Mouse (Mus musculus) lung, embryonic 16.5 days (tissue): ENCODE measurements around the gene Sco1. TPM values are rescaled to one million over a fixed set of nuclear protein-coding genes. Genes with fewer than 3 reads are reported as not detected.
A peak's percentile ranks its signal among the peaks of the same experiment; 100 is the strongest.

Source experiments
- ATAC-seq: fragments of 200-750 bp; cut with Nextera tagmentation; 2 replicates; pipeline ENCODE4 v1.8.0; 2017; ENCODE audit warnings: low read depth, mild to moderate bottlenecking, moderate library complexity
- H3K27ac ChIP-seq: fragments of 300-500 bp; sonication (generic); 2 replicates; pipeline ENCODE4 v1.5.1; 2014; ENCODE audit warnings: mild to moderate bottlenecking, control low read depth, low read length
- H3K27me3 ChIP-seq: fragments of 300-500 bp; sonication (generic); 2 replicates; pipeline ENCODE4 v1.6.1; 2014; ENCODE audit warnings: low read depth, low read length, mixed read lengths; ENCODE audit not compliant: control insufficient read depth, insufficient read depth
- H3K36me3 ChIP-seq: fragments of 300-500 bp; sonication (generic); 2 replicates; pipeline ENCODE4 v1.6.1; 2014; ENCODE audit warnings: low read length; ENCODE audit not compliant: control insufficient read depth, insufficient read depth
- H3K4me1 ChIP-seq: fragments of 300-500 bp; sonication (generic); replicated peaks from 2 replicates; pipeline ENCODE4 v1.6.1; 2014; ENCODE audit warnings: low read length, mixed read lengths; ENCODE audit not compliant: control insufficient read depth, insufficient read depth
- H3K4me2 ChIP-seq: fragments of 300-500 bp; sonication (generic); 2 replicates; pipeline ENCODE4 v1.6.1; 2014; ENCODE audit warnings: low read depth, low read length, control low read depth
- H3K4me3 ChIP-seq: fragments of 300-500 bp; sonication (generic); 2 replicates; pipeline ENCODE4 v1.5.1; 2014; ENCODE audit warnings: mild to moderate bottlenecking, low read length, control low read depth
- H3K9ac ChIP-seq: fragments of 300-500 bp; sonication (generic); 2 replicates; pipeline ENCODE4 v1.6.1; 2014; ENCODE audit warnings: low read length, control low read depth
- H3K9me3 ChIP-seq: fragments of 300-500 bp; sonication (generic); 2 replicates; pipeline ENCODE4 v1.6.1; 2016; ENCODE audit warnings: low read length; ENCODE audit not compliant: control insufficient read depth
- WGBS: fragments of 180-500 bp; shearing (Covaris S2); extraction: QIAGEN DNeasy Blood & Tissue Kit; methylation state at CpG from one replicate; pipeline ENCODE4 v1.1.7; 2014; 5-methylcytosine and 5-hydroxymethylcytosine counted together
- polyA plus RNA-seq: library from polyadenylated mRNA; unstranded; fragments of >200 nt; fragmentation: Nextera tagmentation; extraction: Ambion mirVana; gene quantifications from 2 replicates; pipeline ENCODE4 v1.2.1, GENCODE M21; 2015

Gene Sco1
- polyA plus RNA-seq: 14.7 and 15.8 TPM in 2 replicates

- H3K27ac ChIP-seq: peak within 1 kb of the TSS; percentile 91
- peak; percentile 96 for ATAC-seq
Measured at GRCm38 (mm10) chr11:67052321-67052952, at the start of gene Sco1, which contains the start of gene Adprm. Sco1 (plus strand) TSS chr11:67052670. Adprm (minus strand) TSS chr11:67052594.

GRCm38 (mm10) chr11:67002911-67003310 is 49.6 kb upstream of the Sco1 start:
- no peak overlapping the region for H3K9ac ChIP-seq
- no peaks in the 10 kb centered on the region for H3K27me3 ChIP-seq
- no peaks in the 10 kb centered on the region for H3K36me3 ChIP-seq
- H3K4me2 ChIP-seq: no peak overlapping the region
- no peak for ATAC-seq
- H3K9me3 ChIP-seq: no peaks in the 10 kb centered on the region
- WGBS: 44% methylated on average over 2 of the region's 2 CpGs
- H3K4me1 ChIP-seq: peaks cover 7% of the 10 kb centered on the region
- no peak overlapping the region for H3K27ac ChIP-seq
- no peak overlapping the region for H3K4me3 ChIP-seq

More at GRCm38 (mm10) chr11:67052321-67052952, at the start of gene Sco1, which contains the start of gene Adprm:
- H3K36me3 ChIP-seq: peaks cover 13% of the 10 kb centered on the region
- H3K4me1 ChIP-seq: peaks cover 12% of the 10 kb centered on the region
- H3K27me3 ChIP-seq: no peaks in the 10 kb centered on the region
- peak within 1 kb of the TSS; percentile 98 for H3K4me3 ChIP-seq
- WGBS: under 1% methylated on average over 49 of the region's 50 CpGs
- H3K9ac ChIP-seq: peak within 1 kb of the TSS; percentile 93
- peak within 1 kb of the TSS; percentile 71 for H3K4me2 ChIP-seq
- no peaks in the 10 kb centered on the region for H3K9me3 ChIP-seq

- Histone ChIP-seq H3K4me1 (peaks cover 6% of the 10 kb centered on the region; the same call in 1 of the 2 replicates), H3K4me2 (no peak overlapping the region), H3K27me3 (no peaks in the 10 kb centered on the region), H3K9me3 (no peaks in the 10 kb centered on the region), H3K9ac (no peak overlapping the region), H3K4me3 (no peak overlapping the region), H3K36me3 (no peaks in the 10 kb centered on the region), H3K27ac (no peak overlapping the region)
- no peak for ATAC-seq
- 73% methylated on average over 8 of the region's 8 CpGs for WGBS
Measured at GRCm38 (mm10) chr11:67007961-67008360, 44.5 kb upstream of the Sco1 start.

- Histone ChIP-seq H3K27ac (no peak overlapping the region), H3K4me1 (peaks cover 6% of the 10 kb centered on the region; the same call in 1 of the 2 replicates), H3K36me3 (no peaks in the 10 kb centered on the region), H3K27me3 (no peaks in the 10 kb centered on the region), H3K4me2 (no peak overlapping the region), H3K9me3 (no peaks in the 10 kb centered on the region), H3K4me3 (no peak overlapping the region), H3K9ac (no peak overlapping the region)
- WGBS: 88% methylated on average over 4 of the region's 4 CpGs
- no peak for ATAC-seq
Measured at GRCm38 (mm10) chr11:67008528-67008927, 43.9 kb upstream of the Sco1 start.

- Histone ChIP-seq H3K27ac (no peak overlapping the region), H3K4me2 (peak overlapping the region; percentile 38), H3K36me3 (no peaks in the 10 kb centered on the region), H3K27me3 (no peaks in the 10 kb centered on the region), H3K4me3 (no peak overlapping the region), H3K9me3 (no peaks in the 10 kb centered on the region), H3K4me1 (peaks cover 6% of the 10 kb centered on the region; the same call in 1 of the 2 replicates), H3K9ac (peak overlapping the region; percentile 10; the same call in 1 of the 2 replicates)
- peak; percentile 54; the same call in 1 of the 2 replicates for ATAC-seq
- whole genome bisulfite sequencing: 1% methylated on average over 8 of the region's 8 CpGs
Measured at GRCm38 (mm10) chr11:67010430-67010829, 42.0 kb upstream of the Sco1 start.

GRCm38 (mm10) chr11:67011635-67012034 is 40.8 kb upstream of the Sco1 start:
- H3K27me3 ChIP-seq: no peaks in the 10 kb centered on the region
- H3K9me3 ChIP-seq: no peaks in the 10 kb centered on the region
- ATAC-seq: no peak
- WGBS: 50% methylated on average over 4 of the region's 4 CpGs
- H3K9ac ChIP-seq: no peak overlapping the region
- no peak overlapping the region for H3K4me2 ChIP-seq
- H3K4me3 ChIP-seq: no peak overlapping the region
- peaks cover 6% of the 10 kb centered on the region; the same call in 1 of the 2 replicates for H3K4me1 ChIP-seq
- no peaks in the 10 kb centered on the region for H3K36me3 ChIP-seq
- H3K27ac ChIP-seq: no peak overlapping the region

GRCm38 (mm10) chr11:67017801-67018591 is 34.5 kb upstream of the Sco1 start:
- Histone ChIP-seq H3K9me3 (no peaks in the 10 kb centered on the region), H3K9ac (no peak overlapping the region), H3K4me3 (no peak overlapping the region), H3K27me3 (peaks cover 3% of the 10 kb centered on the region; the same call in 1 of the 2 replicates), H3K27ac (no peak overlapping the region), H3K4me1 (peaks cover 8% of the 10 kb centered on the region; the same call in 1 of the 2 replicates), H3K36me3 (no peaks in the 10 kb centered on the region), H3K4me2 (0 out of 2 replicates have a peak overlapping the region, but pooled peaks have one; percentile 1)
- ATAC-seq: peak; percentile 44; the same call in 1 of the 2 replicates
- WGBS: 15% methylated on average over 12 of the region's 12 CpGs

- H3K9me3 ChIP-seq: no peaks in the 10 kb centered on the region
- WGBS: 50% methylated on average over 7 of the region's 7 CpGs
- no peaks in the 10 kb centered on the region for H3K36me3 ChIP-seq
- ATAC-seq: no peak
- H3K4me3 ChIP-seq: no peak overlapping the region
- H3K4me1 ChIP-seq: peaks cover 12% of the 10 kb centered on the region
- H3K27me3 ChIP-seq: peaks cover 3% of the 10 kb centered on the region; the same call in 1 of the 2 replicates
- 0 out of 2 replicates have a peak overlapping the region, but pooled peaks have one; percentile 30 for H3K9ac ChIP-seq
- H3K4me2 ChIP-seq: no peak overlapping the region
- no peak overlapping the region for H3K27ac ChIP-seq
Measured at GRCm38 (mm10) chr11:67019711-67020475, 32.6 kb upstream of the Sco1 start.
